Mouse (Mus musculus) MEL (cell line): ENCODE results near the gene Dmtf1.

Source experiments
- CTCF ChIP-seq, 3 experiments: IDR thresholded peaks in 2 of 3; conservative IDR thresholded peaks in 1 of 3; 2 replicates each; pipeline ENCODE4 v1.5.1; 2011 to 2012; ENCODE audit warnings: low read length in 3 of 3, low read depth in 2 of 3, mild to moderate bottlenecking in 2 of 3, improper control_type of control experiment in 1 of 3, inconsistent platforms in 1 of 3, mixed read lengths in 1 of 3, moderate library complexity in 1 of 3; ENCODE audit not compliant: control insufficient read depth in 1 of 3, insufficient read depth in 1 of 3, poor library complexity in 1 of 3, severe bottlenecking in 1 of 3
- EP300 ChIP-seq, 2 experiments: IDR thresholded peaks; 2 replicates each; pipeline ENCODE4 v1.6.1; 2011; ENCODE audit warnings: improper control_type of control experiment in 2 of 2, low read length in 2 of 2, low read depth in 1 of 2, mild to moderate bottlenecking in 1 of 2
- MYB ChIP-seq: IDR thresholded peaks from 2 replicates; pipeline ENCODE4 v1.6.1; 2011; ENCODE audit warnings: mild to moderate bottlenecking, low read depth, low read length, improper control_type of control experiment
- MYC ChIP-seq: IDR thresholded peaks from 2 replicates; pipeline ENCODE4 v1.6.1; 2011; ENCODE audit warnings: low read depth, mild to moderate bottlenecking, low read length, improper control_type of control experiment, moderate library complexity
- NRF1 ChIP-seq: IDR thresholded peaks from 2 replicates; pipeline ENCODE4 v1.6.1; 2014; ENCODE audit warnings: low read depth, mild to moderate bottlenecking, inconsistent platforms, low read length, improper control_type of control experiment, moderate library complexity; ENCODE audit not compliant: poor library complexity, insufficient read depth, severe bottlenecking
- POLR2AphosphoS2 ChIP-seq: IDR thresholded peaks from 2 replicates; pipeline ENCODE4 v1.6.1; 2011; ENCODE audit warnings: low read length, improper control_type of control experiment
- RAD21 ChIP-seq: IDR thresholded peaks from 2 replicates; pipeline ENCODE4 v1.6.1; 2011; ENCODE audit warnings: mild to moderate bottlenecking, low read depth, low read length, improper control_type of control experiment

DNA sequence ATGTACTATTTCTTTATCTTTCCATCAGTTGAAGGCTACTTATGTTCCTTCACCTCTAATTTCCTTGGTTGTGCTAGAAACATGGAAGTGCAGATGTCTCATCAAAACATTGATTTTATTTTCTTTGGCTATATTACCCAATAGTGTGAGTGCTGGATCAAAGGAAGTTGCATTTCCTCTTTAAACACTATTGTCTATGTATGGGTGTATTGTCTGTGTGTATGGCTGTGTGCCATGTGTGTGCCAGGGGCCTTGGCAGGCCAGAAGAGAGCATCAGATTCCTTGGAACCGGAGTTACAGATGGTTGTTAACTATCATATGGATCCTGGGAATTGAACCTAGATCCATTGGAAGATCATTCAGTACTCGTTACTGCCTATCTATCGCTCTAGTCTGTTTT is 90.2 kb downstream of the Dmtf1 start:
- TF ChIP-seq MYB (no peak), NRF1 (no peak), CTCF (IDR thresholded peaks at IDR 0.05 in 2 of 3, conservative IDR thresholded peaks at IDR 0.05 in 1 of 3; ENCODE audit: control insufficient read depth in 1 of 3, insufficient read depth in 1 of 3, low read depth in 2 of 3, low read length in 3 of 3, poor library complexity in 1 of 3, severe bottlenecking in 1 of 3) (no peak), RAD21 (no peak), EP300 (IDR thresholded peaks at IDR 0.05; ENCODE audit: low read depth in 1 of 2, low read length in 2 of 2) (no peak), MYC (no peak), POLR2AphosphoS2 (no peak)
